Mouse (Mus musculus): ENCODE measurements at regions not wholly inside any gene's neighbourhood (a gene's known extent, or its start where the extent isn't known, plus 50 kb on each side); places are given as distances from the start of the nearest gene placed in this dataset.

DNA sequence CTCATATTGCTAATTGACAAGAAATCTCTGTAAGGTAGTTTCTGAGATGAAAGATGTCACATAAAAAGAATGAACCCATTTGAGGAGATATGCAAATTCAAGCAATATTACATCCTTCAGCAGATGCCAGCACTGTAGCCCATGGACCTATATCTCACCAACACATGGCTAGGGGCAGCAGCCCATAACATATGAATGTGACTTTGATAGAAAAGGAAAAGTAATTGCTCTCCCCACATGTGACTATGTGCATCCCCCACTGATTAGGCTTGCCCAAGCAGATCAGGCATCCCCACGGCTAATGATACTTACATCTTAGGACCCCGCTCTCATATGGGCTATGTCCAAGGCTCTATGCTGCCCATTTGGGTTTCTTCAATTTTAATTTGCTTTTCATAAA is 56.0 kb upstream of the Bmp2k start:
- ATAC-seq (ENCODE audit: low FRiP score), result peak; percentile 80
- no peaks in the 10 kb centered on the region for H3K27me3 ChIP-seq (ENCODE audit: control insufficient read depth, insufficient read depth, low read length)
- H3K4me1 ChIP-seq (replicated peaks; ENCODE audit: control insufficient read depth, insufficient read depth, low read length), result peaks cover 12% of the 10 kb centered on the region
- H3K36me3 ChIP-seq (replicated peaks; ENCODE audit: control insufficient read depth, insufficient read depth), result no peaks in the 10 kb centered on the region
- WGBS, result 54% methylated on average over 2 of the region's 2 CpGs
- no peaks in the 10 kb centered on the region for H3K9me3 ChIP-seq (ENCODE audit: control insufficient read depth, low read length)
- no peak overlapping the region for H3K9ac ChIP-seq
- no peak for DNase-seq (ENCODE audit: low spot score)
- H3K4me2 ChIP-seq (replicated peaks), result no peak overlapping the region
- H3K4me3 ChIP-seq (replicated peaks; ENCODE audit: low read length), result no peak overlapping the region
- H3K27ac ChIP-seq, result peak overlapping the region; percentile 56; the same call in 1 of the 2 replicates
